Mouse (Mus musculus): Measurements from ENCODE around the gene Thbs2. TPM values are rescaled to one million over a fixed set of nuclear protein-coding genes. Genes with fewer than 3 reads are reported as not detected.

The Thbs2 gene
- polyA plus RNA-seq, 1 experiment, result 11.5 TPM

DNA sequence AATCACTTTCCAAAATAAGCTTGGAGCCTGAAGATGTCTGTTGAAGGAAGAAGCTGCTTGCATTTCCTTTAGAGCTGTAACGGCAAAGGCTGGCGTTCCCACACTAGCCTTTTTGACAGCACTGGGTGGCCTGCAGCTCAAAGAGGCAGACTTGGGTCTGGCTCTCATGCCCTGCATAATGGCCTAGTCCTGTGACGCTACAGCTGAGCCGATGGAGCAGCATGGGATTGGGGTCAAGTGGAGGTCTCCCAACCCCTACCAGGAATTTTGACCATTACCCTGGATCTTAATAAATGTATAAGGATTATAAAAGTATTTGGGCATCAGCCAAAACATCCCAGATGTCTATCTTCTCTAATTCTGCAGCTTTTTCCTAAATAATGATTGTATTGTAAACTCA lies 75.0 kb downstream of the Thbs2 start:
- Histone ChIP-seq H3K27me3 (ENCODE audit: control insufficient read depth, insufficient read depth, insufficient read length) (no peaks in the 10 kb centered on the region), H3K79me3 (ENCODE audit: low read depth) (no peaks in the 10 kb centered on the region)
- TF ChIP-seq MYOD1 (IDR thresholded peaks at IDR 0.05; ENCODE audit: control insufficient read depth, insufficient read length, low read depth), result no peak
- no peak for TF ChIP-seq MYOG (IDR thresholded peaks at IDR 0.05; ENCODE audit: control insufficient read depth, extremely low read depth, insufficient read length)
- TF ChIP-seq MAX (IDR thresholded peaks at IDR 0.05), result no peak
- no peak for TF ChIP-seq CTCF (IDR thresholded peaks at IDR 0.05; ENCODE audit: control insufficient read depth, insufficient read depth, insufficient read length)
- no peak for TF ChIP-seq USF1 (IDR thresholded peaks at IDR 0.05; ENCODE audit: low read depth)

More for the DNA sequence above, 75.0 kb downstream of the Thbs2 start:
- Histone ChIP-seq H3K4me3 (ENCODE audit: insufficient read depth, poor library complexity, severe bottlenecking) (no peak overlapping the region), H3K79me2 (ENCODE audit: control insufficient read depth, insufficient read depth) (no peaks in the 10 kb centered on the region), H3ac (ENCODE audit: control insufficient read depth, insufficient read length, low read depth) (no peak overlapping the region), H3K36me3 (ENCODE audit: control insufficient read depth, insufficient read depth) (no peaks in the 10 kb centered on the region)

Other genes starting within 250 kb of the Thbs2 start
- 5.6 TPM for gene Wdr27, start 248.9 kb upstream of the Thbs2 start, polyA plus RNA-seq (2012; fragmentation: generic; extraction: Trizol)
- gene 1600012H06Rik, start 248.9 kb upstream of the Thbs2 start, polyA plus RNA-seq (2012; fragmentation: generic; extraction: Trizol), result 10.3 TPM